Mouse (Mus musculus): ENCODE results near the gene Plagl1. TPM values are rescaled to one million over a fixed set of nuclear protein-coding genes. Genes with fewer than 3 reads are reported as not detected.

Gene Plagl1
- polyA plus RNA-seq, 1 experiment = 12.4 TPM

- H3K27me3 ChIP-seq (ENCODE audit: control insufficient read depth, insufficient read depth, low read length) = no peaks in the 10 kb centered on the region
- H3K4me1 ChIP-seq (replicated peaks; ENCODE audit: control insufficient read depth, insufficient read depth, low read length) = no peaks in the 10 kb centered on the region
- no peaks in the 10 kb centered on the region for H3K36me3 ChIP-seq (ENCODE audit: control insufficient read depth, insufficient read depth, low read length)
- no peak for DNase-seq
- no peak overlapping the region for H3K4me3 ChIP-seq (ENCODE audit: control insufficient read depth, insufficient read depth, low read length)
- TF ChIP-seq POLR2A (IDR thresholded peaks at IDR 0.05; ENCODE audit: control insufficient read depth, extremely low read depth, insufficient read depth, low read length, poor library complexity) = no peak
- TF ChIP-seq CTCF (IDR thresholded peaks at IDR 0.05; ENCODE audit: borderline replicate concordance, control insufficient read depth, extremely low read depth, insufficient read depth, low read length, poor library complexity) = no peak
- WGBS = 98% methylated on average over 6 of the region's 6 CpGs
- H3K27ac ChIP-seq (ENCODE audit: control insufficient read depth, insufficient read depth, low read length) = no peak overlapping the region
Observed at GRCm38 (mm10) chr10:13137906-13138305, 77.6 kb downstream of the Plagl1 start.

GRCm38 (mm10) chr10:13140434-13140833, 80.1 kb downstream of the Plagl1 start:
- Histone ChIP-seq H3K27ac (ENCODE audit: control insufficient read depth, insufficient read depth, low read length) (no peak overlapping the region), H3K27me3 (ENCODE audit: control insufficient read depth, insufficient read depth, low read length) (no peaks in the 10 kb centered on the region), H3K36me3 (ENCODE audit: control insufficient read depth, insufficient read depth, low read length) (no peaks in the 10 kb centered on the region), H3K4me3 (ENCODE audit: control insufficient read depth, insufficient read depth, low read length) (no peak overlapping the region), H3K4me1 (replicated peaks; ENCODE audit: control insufficient read depth, insufficient read depth, low read length) (no peaks in the 10 kb centered on the region)
- no peak for TF ChIP-seq CTCF (IDR thresholded peaks at IDR 0.05; ENCODE audit: borderline replicate concordance, control insufficient read depth, extremely low read depth, insufficient read depth, low read length, poor library complexity)
- no peak for TF ChIP-seq POLR2A (IDR thresholded peaks at IDR 0.05; ENCODE audit: control insufficient read depth, extremely low read depth, insufficient read depth, low read length, poor library complexity)
- WGBS = 93% methylated on average over 2 of the region's 2 CpGs
- DNase-seq = no peak

GRCm38 (mm10) chr10:13150435-13150834, 90.1 kb downstream of the Plagl1 start:
- Histone ChIP-seq H3K27ac (ENCODE audit: control insufficient read depth, insufficient read depth, low read length) (no peak overlapping the region), H3K27me3 (ENCODE audit: control insufficient read depth, insufficient read depth, low read length) (no peaks in the 10 kb centered on the region), H3K36me3 (ENCODE audit: control insufficient read depth, insufficient read depth, low read length) (no peaks in the 10 kb centered on the region), H3K4me1 (replicated peaks; ENCODE audit: control insufficient read depth, insufficient read depth, low read length) (no peaks in the 10 kb centered on the region), H3K4me3 (ENCODE audit: control insufficient read depth, insufficient read depth, low read length) (no peak overlapping the region)
- 95% methylated on average over 3 of the region's 3 CpGs for WGBS
- no peak for DNase-seq
- TF ChIP-seq POLR2A (IDR thresholded peaks at IDR 0.05; ENCODE audit: control insufficient read depth, extremely low read depth, insufficient read depth, low read length, poor library complexity) = no peak
- no peak for TF ChIP-seq CTCF (IDR thresholded peaks at IDR 0.05; ENCODE audit: borderline replicate concordance, control insufficient read depth, extremely low read depth, insufficient read depth, low read length, poor library complexity)

GRCm38 (mm10) chr10:13151353-13151752, 91.0 kb downstream of the Plagl1 start:
- H3K4me1 ChIP-seq (replicated peaks; ENCODE audit: control insufficient read depth, insufficient read depth, low read length) = no peaks in the 10 kb centered on the region
- H3K27ac ChIP-seq (ENCODE audit: control insufficient read depth, insufficient read depth, low read length) = no peak overlapping the region
- no peak overlapping the region for H3K4me3 ChIP-seq (ENCODE audit: control insufficient read depth, insufficient read depth, low read length)
- 95% methylated on average over 5 of the region's 5 CpGs for WGBS
- H3K27me3 ChIP-seq (ENCODE audit: control insufficient read depth, insufficient read depth, low read length) = no peaks in the 10 kb centered on the region
- no peak for DNase-seq
- no peak for TF ChIP-seq POLR2A (IDR thresholded peaks at IDR 0.05; ENCODE audit: control insufficient read depth, extremely low read depth, insufficient read depth, low read length, poor library complexity)
- TF ChIP-seq CTCF (IDR thresholded peaks at IDR 0.05; ENCODE audit: borderline replicate concordance, control insufficient read depth, extremely low read depth, insufficient read depth, low read length, poor library complexity) = no peak
- H3K36me3 ChIP-seq (ENCODE audit: control insufficient read depth, insufficient read depth, low read length) = no peaks in the 10 kb centered on the region

- DNase-seq = no peak
- Histone ChIP-seq H3K4me3 (ENCODE audit: control insufficient read depth, insufficient read depth, low read length) (no peak overlapping the region), H3K27ac (ENCODE audit: control insufficient read depth, insufficient read depth, low read length) (no peak overlapping the region), H3K36me3 (ENCODE audit: control insufficient read depth, insufficient read depth, low read length) (no peaks in the 10 kb centered on the region), H3K27me3 (ENCODE audit: control insufficient read depth, insufficient read depth, low read length) (no peaks in the 10 kb centered on the region), H3K4me1 (replicated peaks; ENCODE audit: control insufficient read depth, insufficient read depth, low read length) (no peaks in the 10 kb centered on the region)
- TF ChIP-seq CTCF (IDR thresholded peaks at IDR 0.05; ENCODE audit: borderline replicate concordance, control insufficient read depth, extremely low read depth, insufficient read depth, low read length, poor library complexity) (no peak), POLR2A (IDR thresholded peaks at IDR 0.05; ENCODE audit: control insufficient read depth, extremely low read depth, insufficient read depth, low read length, poor library complexity) (no peak)
- 97% methylated on average over 4 of the region's 4 CpGs for whole genome bisulfite sequencing
Observed at GRCm38 (mm10) chr10:13152811-13153364, 92.6 kb downstream of the Plagl1 start.

- TF ChIP-seq POLR2A (IDR thresholded peaks at IDR 0.05; ENCODE audit: control insufficient read depth, extremely low read depth, insufficient read depth, low read length, poor library complexity) (no peak), CTCF (IDR thresholded peaks at IDR 0.05; ENCODE audit: borderline replicate concordance, control insufficient read depth, extremely low read depth, insufficient read depth, low read length, poor library complexity) (no peak)
- Histone ChIP-seq H3K27ac (ENCODE audit: control insufficient read depth, insufficient read depth, low read length) (no peak overlapping the region), H3K27me3 (ENCODE audit: control insufficient read depth, insufficient read depth, low read length) (no peaks in the 10 kb centered on the region), H3K4me1 (replicated peaks; ENCODE audit: control insufficient read depth, insufficient read depth, low read length) (no peaks in the 10 kb centered on the region), H3K36me3 (ENCODE audit: control insufficient read depth, insufficient read depth, low read length) (no peaks in the 10 kb centered on the region), H3K4me3 (ENCODE audit: control insufficient read depth, insufficient read depth, low read length) (no peak overlapping the region)
- no peak for DNase-seq
- WGBS = 95% methylated on average over 5 of the region's 5 CpGs
Observed at GRCm38 (mm10) chr10:13155377-13155776, 95.1 kb downstream of the Plagl1 start.

GRCm38 (mm10) chr10:13160913-13161312, 100.6 kb downstream of the Plagl1 start:
- H3K4me1 ChIP-seq (replicated peaks; ENCODE audit: control insufficient read depth, insufficient read depth, low read length) = no peaks in the 10 kb centered on the region
- H3K4me3 ChIP-seq (ENCODE audit: control insufficient read depth, insufficient read depth, low read length) = no peak overlapping the region
- no peak for DNase-seq
- H3K27ac ChIP-seq (ENCODE audit: control insufficient read depth, insufficient read depth, low read length) = no peak overlapping the region
- no peaks in the 10 kb centered on the region for H3K27me3 ChIP-seq (ENCODE audit: control insufficient read depth, insufficient read depth, low read length)
- H3K36me3 ChIP-seq (ENCODE audit: control insufficient read depth, insufficient read depth, low read length) = no peaks in the 10 kb centered on the region
- TF ChIP-seq POLR2A (IDR thresholded peaks at IDR 0.05; ENCODE audit: control insufficient read depth, extremely low read depth, insufficient read depth, low read length, poor library complexity) (no peak), CTCF (IDR thresholded peaks at IDR 0.05; ENCODE audit: borderline replicate concordance, control insufficient read depth, extremely low read depth, insufficient read depth, low read length, poor library complexity) (no peak)
- 95% methylated on average over 4 of the region's 4 CpGs for WGBS
